Mouse (Mus musculus) skeletal muscle tissue, postnatal 0 days (tissue): Measurements from ENCODE around the gene Traf6. TPM values are rescaled to one million over a fixed set of nuclear protein-coding genes. Genes with fewer than 3 reads are reported as not detected.

Experiments used
- polyA plus RNA-seq: library from polyadenylated mRNA; unstranded; fragments of >200 nt; fragmentation: Nextera tagmentation; extraction: Ambion mirVana; gene quantifications from 2 replicates; pipeline ENCODE4 v1.2.1, GENCODE M21; 2015

Gene Traf6
- polyA plus RNA-seq = 4.1 and 4.4 TPM in 2 replicates

GRCm38 (mm10) chr2:101678236-101679021 is at the start of gene Traf6:
Traf6 (plus strand) TSS chr2:101678429.

GRCm38 (mm10) chr2:101649114-101649671 is 29.0 kb upstream of the Traf6 start, which contains the start of the genes Rag1 and B230118H07Rik:
Rag1 (minus strand) TSS chr2:101649501.
B230118H07Rik (minus strand) TSS chr2:101649532.

Other genes with a start within 250 kb of the Traf6 start
- not detected in 2 replicates for gene Rag2, start 53.7 kb upstream of the Traf6 start, polyA plus RNA-seq
- gene Rag1, start 28.9 kb upstream of the Traf6 start, polyA plus RNA-seq = not detected in 2 replicates
- 64.1 and 72.6 TPM in 2 replicates for gene B230118H07Rik, start 28.9 kb upstream of the Traf6 start, polyA plus RNA-seq
- gene Prr5l, start 204.6 kb downstream of the Traf6 start, polyA plus RNA-seq = 5.1 and 7.0 TPM in 2 replicates
- gene Commd9, start 207.8 kb downstream of the Traf6 start, polyA plus RNA-seq = 42.8 and 52.5 TPM in 2 replicates